Mouse (Mus musculus): Measurements from ENCODE around the gene Vmn1r221. TPM values are rescaled to one million over a fixed set of nuclear protein-coding genes. Genes with fewer than 3 reads are reported as not detected.

Vmn1r221 gene
- polyA plus RNA-seq, 1 experiment from 2014 or later, result not detected

Other genes with a start within 250 kb of the Vmn1r221 start
- gene Vmn1r213, start 206.5 kb upstream of the Vmn1r221 start, polyA plus RNA-seq (2015; fragmentation: Nextera tagmentation; extraction: Ambion mirVana), result not detected in 2 replicates
- not detected in 2 replicates for gene Vmn1r214, start 183.7 kb upstream of the Vmn1r221 start, polyA plus RNA-seq (2015; fragmentation: Nextera tagmentation; extraction: Ambion mirVana)
- not detected in 2 replicates for gene Vmn1r215, start 146.1 kb upstream of the Vmn1r221 start, polyA plus RNA-seq (2015; fragmentation: Nextera tagmentation; extraction: Ambion mirVana)
- not detected in 2 replicates for gene Vmn1r217, start 95.9 kb upstream of the Vmn1r221 start, polyA plus RNA-seq (2015; fragmentation: Nextera tagmentation; extraction: Ambion mirVana)
- not detected in 2 replicates for gene Vmn1r218, start 81.0 kb upstream of the Vmn1r221 start, polyA plus RNA-seq (2015; fragmentation: Nextera tagmentation; extraction: Ambion mirVana)
- gene Vmn1r219, start 54.8 kb upstream of the Vmn1r221 start, polyA plus RNA-seq (2015; fragmentation: Nextera tagmentation; extraction: Ambion mirVana), result not detected in 2 replicates
- gene Vmn1r220, start 26.2 kb upstream of the Vmn1r221 start, polyA plus RNA-seq (2015; fragmentation: Nextera tagmentation; extraction: Ambion mirVana), result not detected in 2 replicates
- not detected in 2 replicates for gene Vmn1r222, start 21.8 kb downstream of the Vmn1r221 start, polyA plus RNA-seq (2015; fragmentation: Nextera tagmentation; extraction: Ambion mirVana)
- gene Vmn1r223, start 33.0 kb downstream of the Vmn1r221 start, polyA plus RNA-seq (2015; fragmentation: Nextera tagmentation; extraction: Ambion mirVana), result not detected in 2 replicates
- gene Zfp322a, start 155.1 kb downstream of the Vmn1r221 start, polyA plus RNA-seq (2015; fragmentation: Nextera tagmentation; extraction: Ambion mirVana), result 42.8 and 46.5 TPM in 2 replicates
- 8.8 and 9.1 TPM in 2 replicates for gene Abt1, start 209.7 kb downstream of the Vmn1r221 start, polyA plus RNA-seq (2015; fragmentation: Nextera tagmentation; extraction: Ambion mirVana)

All from hindbrain, embryonic 15.5 days (tissue).